Mouse (Mus musculus): Measurements from ENCODE around the gene Pitpnc1. TPM values are rescaled to one million over a fixed set of nuclear protein-coding genes. Genes with fewer than 3 reads are reported as not detected.

The Pitpnc1 gene
- total RNA-seq, 2 experiments from 2014 or later: 59.4 to 114 TPM

- intact Hi-C loops (cut with DNase I): no loop called here
- DNase-seq: no peak
- TF ChIP-seq CTCF (IDR thresholded peaks at IDR 0.05): no peak
- no peak overlapping the region for H3K4me3 ChIP-seq
- H3K27ac ChIP-seq: peak overlapping the region; percentile 43; the same call in 1 of the 2 replicates
Measured at GRCm38 (mm10) chr11:107285731-107286130, 184.8 kb downstream of the Pitpnc1 start.

GRCm38 (mm10) chr11:107283632-107284031 is 186.9 kb downstream of the Pitpnc1 start:
- DNase-seq: no peak
- Histone ChIP-seq H3K27ac (no peak overlapping the region), H3K4me3 (no peak overlapping the region)
- no peak for TF ChIP-seq CTCF (IDR thresholded peaks at IDR 0.05)
- intact Hi-C loops (cut with DNase I): no loop called here

DNA sequence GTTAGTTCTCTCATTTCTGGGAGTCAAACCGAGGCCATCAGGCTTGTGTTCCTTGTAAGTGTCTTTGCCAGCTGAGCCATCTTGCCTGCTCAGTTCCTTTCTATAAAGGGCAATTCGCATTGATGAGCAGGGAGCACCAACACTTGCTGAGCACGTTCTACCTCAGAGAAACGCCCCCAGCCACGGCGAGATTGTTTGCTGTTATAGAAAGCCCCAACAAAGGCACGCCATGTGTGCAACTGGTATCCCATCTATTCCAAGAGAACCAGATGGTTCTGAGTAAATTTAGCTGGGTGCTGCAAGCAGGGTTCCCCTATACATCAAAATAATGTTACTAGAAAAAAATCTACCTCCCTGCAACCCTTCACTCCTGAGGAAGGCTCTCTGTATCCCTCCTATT is 188.0 kb downstream of the Pitpnc1 start:
- TF ChIP-seq CTCF (IDR thresholded peaks at IDR 0.05): no peak

GRCm38 (mm10) chr11:107279258-107279657 is 191.2 kb downstream of the Pitpnc1 start:
- TF ChIP-seq CTCF (IDR thresholded peaks at IDR 0.05): no peak
- Histone ChIP-seq H3K4me3 (no peak overlapping the region), H3K27ac (no peak overlapping the region; the same call in 1 of the 2 replicates)
- intact Hi-C loops (cut with DNase I): no loop called here
- DNase-seq: no peak

More for the DNA sequence above, 188.0 kb downstream of the Pitpnc1 start:
- intact Hi-C loops (cut with DNase I): no loop called here
- Histone ChIP-seq H3K27ac (no peak overlapping the region), H3K4me3 (no peak overlapping the region)
- DNase-seq: no peak

GRCm38 (mm10) chr11:107276898-107277297 is 193.6 kb downstream of the Pitpnc1 start:
- Histone ChIP-seq H3K27ac (peak overlapping the region; percentile 82), H3K4me3 (no peak overlapping the region)
- intact Hi-C loops (cut with DNase I): loop anchor here (2.0 kb wide), 3 partner anchors 58 to 194 kb away; partner anchors contain the start of gene Pitpnc1
- peak; percentile 50 for DNase-seq
- no peak for TF ChIP-seq CTCF (IDR thresholded peaks at IDR 0.05)

GRCm38 (mm10) chr11:107276337-107276736 is 194.2 kb downstream of the Pitpnc1 start:
- intact Hi-C loops (cut with DNase I): loop anchor here (2.0 kb wide), 3 partner anchors 58 to 194 kb away; partner anchors contain the start of gene Pitpnc1
- TF ChIP-seq CTCF (IDR thresholded peaks at IDR 0.05): no peak
- peak overlapping the region; percentile 82 for H3K27ac ChIP-seq
- no peak for DNase-seq
- H3K4me3 ChIP-seq: no peak overlapping the region

GRCm38 (mm10) chr11:107275902-107276301 is 194.6 kb downstream of the Pitpnc1 start:
- H3K27ac ChIP-seq: peak overlapping the region; percentile 82
- intact Hi-C loops (cut with DNase I): loop anchor here (2.0 kb wide), 3 partner anchors 59 to 195 kb away; partner anchors contain the start of gene Pitpnc1
- peak; percentile 62 for DNase-seq
- peak; percentile 81 for TF ChIP-seq CTCF (IDR thresholded peaks at IDR 0.05)
- no peak overlapping the region for H3K4me3 ChIP-seq

GRCm38 (mm10) chr11:107274206-107274605 is 196.3 kb downstream of the Pitpnc1 start:
- DNase-seq: peak; percentile 43

GRCm38 (mm10) chr11:107272351-107272975 is 198.0 kb downstream of the Pitpnc1 start:
- Histone ChIP-seq H3K4me3 (no peak overlapping the region), H3K27ac (0 out of 2 replicates have a peak overlapping the region, but pooled peaks have one; percentile 16)
- TF ChIP-seq CTCF (IDR thresholded peaks at IDR 0.05): no peak
- DNase-seq: no peak
- intact Hi-C loops (cut with DNase I): no loop called here

More at GRCm38 (mm10) chr11:107274206-107274605, 196.3 kb downstream of the Pitpnc1 start:
- TF ChIP-seq CTCF (IDR thresholded peaks at IDR 0.05): no peak
- Histone ChIP-seq H3K4me3 (no peak overlapping the region), H3K27ac (peak overlapping the region; percentile 67)
- intact Hi-C loops (cut with DNase I): no loop called here

GRCm38 (mm10) chr11:107270564-107270963 is 199.9 kb downstream of the Pitpnc1 start:
- Histone ChIP-seq H3K4me3 (no peak overlapping the region), H3K27ac (0 out of 2 replicates have a peak overlapping the region, but pooled peaks have one; percentile 28)
- TF ChIP-seq CTCF (IDR thresholded peaks at IDR 0.05): no peak
- no peak for DNase-seq
- intact Hi-C loops (cut with DNase I): no loop called here

- TF ChIP-seq CTCF (IDR thresholded peaks at IDR 0.05): peak; percentile 51
- DNase-seq: no peak
- Histone ChIP-seq H3K27ac (no peak overlapping the region), H3K4me3 (no peak overlapping the region)
- intact Hi-C loops (cut with DNase I): no loop called here
Measured at GRCm38 (mm10) chr11:107267522-107267921, 203.0 kb downstream of the Pitpnc1 start.

DNA sequence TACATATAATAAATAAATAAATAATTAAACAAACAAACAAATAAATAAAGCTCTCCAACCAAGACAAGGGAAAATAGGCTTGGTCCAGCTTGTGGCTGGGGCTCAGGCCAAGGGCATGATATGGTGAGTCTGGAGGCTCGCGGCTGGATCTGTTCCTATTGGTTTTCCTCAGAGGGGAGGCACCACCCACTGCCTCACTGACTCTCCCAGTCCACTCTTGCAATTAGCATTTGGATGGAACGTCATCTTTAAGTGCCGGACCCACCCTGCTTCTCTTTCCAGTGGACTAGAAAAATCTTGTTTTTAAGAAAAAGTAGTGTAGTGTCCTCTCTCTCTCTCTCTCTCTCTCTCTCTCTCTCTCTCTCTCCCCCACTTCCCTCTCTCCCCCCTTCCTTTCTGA is 204.6 kb downstream of the Pitpnc1 start:
- Histone ChIP-seq H3K4me3 (no peak overlapping the region), H3K27ac (peak overlapping the region; percentile 80)
- TF ChIP-seq CTCF (IDR thresholded peaks at IDR 0.05): no peak
- intact Hi-C loops (cut with DNase I): no loop called here
- no peak for DNase-seq

DNA sequence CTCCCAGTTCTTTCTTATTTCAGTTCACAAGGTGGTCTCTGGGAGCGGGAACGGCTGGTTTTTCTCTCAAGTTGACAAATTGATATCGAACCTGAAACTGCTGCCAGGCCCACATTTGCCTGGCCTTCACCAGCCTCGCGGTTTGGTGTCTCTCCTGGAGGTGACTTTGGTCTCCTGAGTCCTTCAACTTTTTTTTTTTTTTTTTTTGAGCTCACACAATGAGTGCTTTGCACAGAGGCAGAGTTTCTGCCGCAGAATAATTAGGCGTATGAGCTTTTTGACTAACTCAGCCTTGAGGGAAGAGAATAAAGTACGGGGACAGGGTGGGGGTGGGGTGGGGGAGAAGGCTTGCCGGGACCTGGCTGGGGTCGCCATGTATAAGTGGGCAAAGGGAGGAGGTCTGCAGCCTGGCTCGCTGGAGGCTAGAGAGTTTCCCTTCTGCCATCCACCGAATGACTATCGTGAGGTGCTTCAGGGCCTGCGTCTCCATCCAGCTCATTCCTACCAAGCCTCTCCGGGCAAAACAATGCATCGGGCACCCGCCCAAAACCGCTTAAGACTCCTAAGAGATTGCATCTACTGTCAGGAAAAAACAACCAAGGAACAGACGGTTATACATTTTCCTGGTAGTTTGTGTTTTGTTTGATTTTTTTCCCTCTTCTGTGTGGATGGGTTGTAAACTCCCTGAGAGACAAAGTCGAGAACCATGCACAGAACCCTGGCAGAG is 205.4 kb downstream of the Pitpnc1 start:
- TF ChIP-seq CTCF (IDR thresholded peaks at IDR 0.05): no peak
- H3K27ac ChIP-seq: peak overlapping the region; percentile 80
- intact Hi-C loops (cut with DNase I): no loop called here
- peak; percentile 68 for DNase-seq
- no peak overlapping the region for H3K4me3 ChIP-seq

Data from gastrocnemius, adult 2 months (tissue).